Mouse (Mus musculus): ENCODE data around the gene Slc5a6.

Gene Slc5a6

GRCm38 (mm10) chr5:31048763-31049641, at the start of gene Slc5a6:
TSS of gene Slc5a6 (minus strand) at chr5:31048924.
- peak; percentile 22 for DNase-seq (ENCODE audit: low spot score)

GRCm38 (mm10) chr5:31095711-31096480, 47.2 kb upstream of the Slc5a6 start:
- DNase-seq (ENCODE audit: low spot score): no peak

- no peak for DNase-seq (ENCODE audit: low spot score)
Measured at GRCm38 (mm10) chr5:31094799-31095691, 46.3 kb upstream of the Slc5a6 start.

- DNase-seq (ENCODE audit: low spot score): no peak
Measured at GRCm38 (mm10) chr5:31094100-31094798, 45.5 kb upstream of the Slc5a6 start.

- no peak for DNase-seq (ENCODE audit: low spot score)
Measured at GRCm38 (mm10) chr5:31093151-31094041, 44.7 kb upstream of the Slc5a6 start.

GRCm38 (mm10) chr5:31092231-31092975, 43.7 kb upstream of the Slc5a6 start:
- no peak for DNase-seq (ENCODE audit: low spot score)

GRCm38 (mm10) chr5:31087131-31087530, 38.4 kb upstream of the Slc5a6 start:
- no peak for DNase-seq (ENCODE audit: low spot score)

GRCm38 (mm10) chr5:31086606-31087005, 37.9 kb upstream of the Slc5a6 start:
- no peak for DNase-seq (ENCODE audit: low spot score)

GRCm38 (mm10) chr5:31083949-31084348, 35.2 kb upstream of the Slc5a6 start:
- no peak for DNase-seq (ENCODE audit: low spot score)

- no peak for DNase-seq (ENCODE audit: low spot score)
Measured at GRCm38 (mm10) chr5:31082935-31083625, 34.4 kb upstream of the Slc5a6 start.

- DNase-seq (ENCODE audit: low spot score): no peak
Measured at GRCm38 (mm10) chr5:31082355-31082754, 33.6 kb upstream of the Slc5a6 start.

- DNase-seq (ENCODE audit: low spot score): no peak
Measured at GRCm38 (mm10) chr5:31081386-31081785, 32.7 kb upstream of the Slc5a6 start.

GRCm38 (mm10) chr5:31080795-31081164, 32.1 kb upstream of the Slc5a6 start:
- DNase-seq (ENCODE audit: low spot score): no peak

GRCm38 (mm10) chr5:31080059-31080794, 31.5 kb upstream of the Slc5a6 start:
- no peak for DNase-seq (ENCODE audit: low spot score)

- DNase-seq (ENCODE audit: low spot score): no peak
Measured at GRCm38 (mm10) chr5:31076346-31076745, 27.6 kb upstream of the Slc5a6 start.

- DNase-seq (ENCODE audit: low spot score): no peak
Measured at GRCm38 (mm10) chr5:31073176-31073575, 24.5 kb upstream of the Slc5a6 start.

GRCm38 (mm10) chr5:31071821-31072220, 23.1 kb upstream of the Slc5a6 start:
- no peak for DNase-seq (ENCODE audit: low spot score)

GRCm38 (mm10) chr5:31071059-31071458, 22.3 kb upstream of the Slc5a6 start:
- DNase-seq (ENCODE audit: low spot score): no peak
